Mouse (Mus musculus) heart, embryonic 10.5 days (tissue): ENCODE data around the gene Cadps. TPM values are rescaled to one million over a fixed set of nuclear protein-coding genes. Genes with fewer than 3 reads are reported as not detected.

Experiments
- DNase-seq: peaks from one replicate; pipeline ENCODE4 v3.0.0-alpha.2; 2017; ENCODE audit warnings: low spot score
- H3K27ac ChIP-seq: fragments of 300-500 bp; sonication (generic); 2 replicates; pipeline ENCODE4 v1.5.1; 2016; ENCODE audit warnings: mild to moderate bottlenecking
- H3K27me3 ChIP-seq: fragments of 300-500 bp; sonication (generic); 2 replicates; pipeline ENCODE4 v1.6.1; 2016; ENCODE audit warnings: mild to moderate bottlenecking; ENCODE audit not compliant: poor library complexity, insufficient read depth, severe bottlenecking
- H3K36me3 ChIP-seq: fragments of 300-500 bp; sonication (generic); 2 replicates; pipeline ENCODE4 v1.6.1; 2016; ENCODE audit warnings: mild to moderate bottlenecking, moderate library complexity
- H3K4me1 ChIP-seq: fragments of 300-500 bp; sonication (generic); 2 replicates; pipeline ENCODE4 v1.6.1; 2016; ENCODE audit warnings: mild to moderate bottlenecking
- H3K4me3 ChIP-seq: fragments of 300-500 bp; sonication (generic); 2 replicates; pipeline ENCODE4 v1.5.1; 2016; ENCODE audit warnings: mild to moderate bottlenecking, moderate library complexity
- H3K9me3 ChIP-seq: fragments of 300-500 bp; sonication (generic); 2 replicates; pipeline ENCODE4 v1.6.1; 2016; ENCODE audit warnings: mild to moderate bottlenecking, moderate library complexity
- WGBS: fragments of 180-500 bp; shearing (Covaris S2); methylation state at CpG from one replicate; pipeline ENCODE4 v1.1.7; 2016; 5-methylcytosine and 5-hydroxymethylcytosine counted together
- polyA plus RNA-seq: library from polyadenylated mRNA; unstranded; fragments of >200 nt; fragmentation: Nextera tagmentation; extraction: Ambion mirVana; gene quantifications from 2 replicates; pipeline ENCODE4 v1.2.1, GENCODE M21; 2016

Gene Cadps
- polyA plus RNA-seq, 1 experiment from 2014 or later: 0.65 TPM

GRCm38 (mm10) chr14:12334925-12335324 is 488.0 kb downstream of the Cadps start:
- peaks cover 71% of the 10 kb centered on the region for H3K27me3 ChIP-seq
- no peaks in the 10 kb centered on the region for H3K4me1 ChIP-seq
- no peaks in the 10 kb centered on the region for H3K36me3 ChIP-seq
- no peak for DNase-seq
- no peaks in the 10 kb centered on the region for H3K9me3 ChIP-seq
- no peak overlapping the region for H3K27ac ChIP-seq
- no peak overlapping the region for H3K4me3 ChIP-seq
- 34% methylated on average over 7 of the region's 7 CpGs for WGBS

GRCm38 (mm10) chr14:12333622-12334021 is 489.3 kb downstream of the Cadps start:
- peak; percentile 68 for DNase-seq
- no peaks in the 10 kb centered on the region for H3K4me1 ChIP-seq
- no peak overlapping the region for H3K4me3 ChIP-seq
- H3K9me3 ChIP-seq: no peaks in the 10 kb centered on the region
- no peak overlapping the region for H3K27ac ChIP-seq
- H3K27me3 ChIP-seq: peaks cover 58% of the 10 kb centered on the region
- no peaks in the 10 kb centered on the region for H3K36me3 ChIP-seq
- 75% methylated on average over 7 of the region's 7 CpGs for WGBS
